Mouse (Mus musculus) liver, adult 2 months (tissue): ENCODE results near the gene Itga3. TPM values are rescaled to one million over a fixed set of nuclear protein-coding genes. Genes with fewer than 3 reads are reported as not detected.

Experiments
- DNase-seq: peaks from one replicate; pipeline ENCODE4 v3.0.0-alpha.2; 2011; ENCODE audit warnings: low read depth, low spot score; ENCODE audit errors: extremely low read depth
- H3K27ac ChIP-seq: fragments of 200-500 bp; replicated peaks from 2 replicates; pipeline ENCODE4 v1.5.1; 2012; ENCODE audit warnings: low read depth, mild to moderate bottlenecking, control low read depth, inconsistent platforms, low read length; ENCODE audit not compliant: insufficient read depth
- H3K27me3 ChIP-seq: fragments of 200-500 bp; 2 replicates; pipeline ENCODE4 v1.6.1; 2012; ENCODE audit warnings: mild to moderate bottlenecking, moderate library complexity, low read length, inconsistent platforms; ENCODE audit not compliant: control insufficient read depth, insufficient read depth
- H3K36me3 ChIP-seq: fragments of 200-500 bp; 2 replicates; pipeline ENCODE4 v1.6.1; 2012; ENCODE audit warnings: low read length, inconsistent platforms; ENCODE audit not compliant: control insufficient read depth, insufficient read depth
- H3K4me1 ChIP-seq: fragments of 200-500 bp; 2 replicates; pipeline ENCODE4 v1.6.1; 2011; ENCODE audit warnings: low read length; ENCODE audit not compliant: control insufficient read depth, insufficient read depth
- H3K4me3 ChIP-seq: fragments of 200-500 bp; 2 replicates; pipeline ENCODE4 v1.5.1; 2011; ENCODE audit warnings: low read depth, mild to moderate bottlenecking, control low read depth, low read length, moderate library complexity; ENCODE audit not compliant: insufficient read depth
- H3K79me2 ChIP-seq: fragments of 200-500 bp; 2 replicates; pipeline ENCODE4 v1.6.1; 2012; ENCODE audit warnings: inconsistent platforms, mild to moderate bottlenecking, low read length, moderate library complexity; ENCODE audit not compliant: control insufficient read depth, insufficient read depth
- H3K9ac ChIP-seq: fragments of 200-500 bp; 2 replicates; pipeline ENCODE4 v1.6.1; 2012; ENCODE audit warnings: low read depth, mild to moderate bottlenecking, control low read depth, inconsistent platforms, low read length
- CTCF ChIP-seq: fragments of 200-500 bp; IDR thresholded peaks from 2 replicates; pipeline ENCODE4 v1.5.1; 2011; ENCODE audit warnings: low read depth, low read length, control low read depth
- POLR2A ChIP-seq: fragments of 200-500 bp; IDR thresholded peaks from 2 replicates; pipeline ENCODE4 v1.6.1; 2011; ENCODE audit warnings: low read length, control low read depth; ENCODE audit not compliant: insufficient read depth; ENCODE audit errors: extremely low read depth
- WGBS: fragments of 180-500 bp; shearing (Covaris S2); methylation state at CpG from one replicate; pipeline ENCODE4 v1.1.7; 2018; 5-methylcytosine and 5-hydroxymethylcytosine counted together
- polyA plus RNA-seq: library from polyadenylated mRNA; depleted of rRNA; stranded (reverse); fragments of >200 nt; gene quantifications from 2 replicates; pipeline ENCODE4 v1.2.3, GENCODE M21; 2012
- total RNA-seq: library from RNA; depleted of rRNA; stranded (reverse); fragments of >200 nt; gene quantifications from 2 replicates; pipeline ENCODE4 v1.2.3, GENCODE M21; 2014

The Itga3 gene
- total and polyA plus RNA-seq, 2 experiments: 2.6 to 5.7 TPM

DNA sequence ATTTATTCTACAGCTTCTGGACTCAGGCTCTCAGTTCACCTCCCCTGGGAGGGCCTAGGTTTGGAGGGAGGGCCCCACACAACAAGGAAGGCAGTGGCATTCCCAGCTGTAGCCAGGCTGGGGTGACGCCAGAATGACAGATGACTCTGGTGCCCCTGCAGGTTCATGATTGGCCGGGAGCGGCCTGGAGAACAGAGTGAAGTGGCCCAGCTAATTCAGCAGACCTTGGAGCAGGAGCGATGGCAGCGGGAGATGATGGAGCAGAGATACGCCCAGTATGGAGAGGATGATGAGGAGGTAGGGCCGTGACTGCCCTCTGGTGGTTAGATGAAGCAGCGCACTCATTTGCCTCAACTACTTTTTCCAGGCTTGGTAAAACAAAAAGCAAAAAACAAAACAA is 75.5 kb downstream of the Itga3 start:
- TF ChIP-seq POLR2A (no peak), CTCF (peak; percentile 87)
- Histone ChIP-seq H3K27me3 (no peaks in the 10 kb centered on the region), H3K4me3 (no peak overlapping the region), H3K36me3 (no peaks in the 10 kb centered on the region), H3K4me1 (no peaks in the 10 kb centered on the region), H3K9ac (no peak overlapping the region), H3K79me2 (no peaks in the 10 kb centered on the region), H3K27ac (no peak overlapping the region)
- no peak for DNase-seq
- 9% methylated on average over 8 of the region's 8 CpGs for WGBS

DNA sequence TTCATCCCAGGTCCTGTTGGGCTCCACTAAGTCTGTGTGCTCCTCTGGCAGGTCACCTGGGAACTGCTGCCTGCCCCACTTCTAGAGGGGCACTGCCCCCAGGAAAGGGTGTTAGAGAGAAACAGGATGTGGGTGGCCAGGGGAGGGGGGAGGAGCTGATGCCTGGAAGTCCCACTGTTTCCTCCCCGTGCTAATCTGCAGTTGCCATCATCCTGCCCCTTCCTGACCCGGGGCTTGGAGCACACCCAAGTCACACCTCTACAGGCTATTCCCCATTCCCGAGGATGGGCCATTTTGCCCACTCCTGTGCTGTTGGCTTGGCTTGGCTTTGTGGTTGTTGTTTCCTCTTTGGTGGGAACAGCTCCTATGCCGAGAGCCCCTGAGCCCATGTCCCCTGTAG is 76.1 kb downstream of the Itga3 start:
- Histone ChIP-seq H3K27ac (no peak overlapping the region), H3K79me2 (no peaks in the 10 kb centered on the region), H3K4me3 (no peak overlapping the region), H3K9ac (no peak overlapping the region), H3K27me3 (no peaks in the 10 kb centered on the region), H3K4me1 (no peaks in the 10 kb centered on the region), H3K36me3 (no peaks in the 10 kb centered on the region)
- TF ChIP-seq CTCF (no peak), POLR2A (no peak)
- WGBS: 30% methylated on average over 4 of the region's 4 CpGs
- no peak for DNase-seq

DNA sequence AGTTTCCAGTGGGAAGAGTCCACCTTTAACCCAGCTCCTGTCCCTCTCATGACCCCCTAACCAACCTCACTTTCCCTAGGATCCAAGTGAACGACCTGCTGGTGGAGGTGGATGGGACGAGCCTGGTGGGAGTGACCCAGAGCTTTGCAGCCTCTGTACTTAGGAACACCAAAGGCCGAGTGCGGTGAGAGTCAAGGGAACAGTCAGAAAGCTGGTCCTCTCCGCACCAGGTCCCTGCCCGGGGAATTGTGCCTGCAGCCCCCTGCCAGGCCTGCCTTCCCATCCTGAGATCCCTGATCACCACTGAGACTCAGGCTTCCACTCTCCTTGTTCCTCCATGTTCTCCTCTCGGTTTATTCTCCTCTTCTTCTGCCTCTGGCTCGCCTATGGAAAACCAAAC is 76.5 kb downstream of the Itga3 start:
- H3K9ac ChIP-seq: no peak overlapping the region
- no peaks in the 10 kb centered on the region for H3K36me3 ChIP-seq
- DNase-seq: no peak
- no peak overlapping the region for H3K27ac ChIP-seq
- TF ChIP-seq CTCF (no peak), POLR2A (no peak)
- no peaks in the 10 kb centered on the region for H3K27me3 ChIP-seq
- no peak overlapping the region for H3K4me3 ChIP-seq
- WGBS: 79% methylated on average over 8 of the region's 8 CpGs
- H3K79me2 ChIP-seq: 0 out of 2 replicates have a peak, but pooled peaks cover under 1% of the 10 kb centered on the region
- H3K4me1 ChIP-seq: no peaks in the 10 kb centered on the region

DNA sequence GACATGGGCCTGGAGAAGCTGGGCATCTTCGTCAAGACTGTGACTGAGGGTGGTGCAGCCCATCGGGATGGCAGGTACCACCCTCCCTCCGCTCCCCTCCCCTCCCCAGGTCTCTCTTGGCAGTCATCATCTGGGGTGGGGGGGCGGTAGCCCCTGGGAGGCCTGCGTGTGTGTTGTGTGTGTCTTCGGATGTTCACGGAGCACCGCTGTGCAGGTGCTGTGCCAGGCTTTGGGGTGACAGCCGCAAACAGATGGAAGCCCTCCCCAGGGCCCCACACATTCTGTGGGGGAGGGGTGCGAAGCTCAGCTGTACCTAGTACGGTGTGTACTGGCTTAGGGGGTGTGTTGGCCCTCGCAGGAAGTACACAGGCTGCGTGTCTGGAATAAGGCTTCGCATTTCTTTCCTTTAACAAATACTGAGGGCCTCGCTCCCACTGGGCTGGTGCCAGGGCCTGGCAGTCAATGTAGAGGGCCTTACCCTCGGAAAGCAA is 78.5 kb downstream of the Itga3 start:
- H3K36me3 ChIP-seq: no peaks in the 10 kb centered on the region
- H3K4me1 ChIP-seq: no peaks in the 10 kb centered on the region
- no peak overlapping the region for H3K9ac ChIP-seq
- WGBS: 75% methylated on average over 16 of the region's 16 CpGs
- H3K27me3 ChIP-seq: no peaks in the 10 kb centered on the region
- 0 out of 2 replicates have a peak, but pooled peaks cover 3% of the 10 kb centered on the region for H3K79me2 ChIP-seq
- TF ChIP-seq POLR2A (no peak), CTCF (no peak)
- DNase-seq: no peak
- H3K4me3 ChIP-seq: no peak overlapping the region
- no peak overlapping the region for H3K27ac ChIP-seq

DNA sequence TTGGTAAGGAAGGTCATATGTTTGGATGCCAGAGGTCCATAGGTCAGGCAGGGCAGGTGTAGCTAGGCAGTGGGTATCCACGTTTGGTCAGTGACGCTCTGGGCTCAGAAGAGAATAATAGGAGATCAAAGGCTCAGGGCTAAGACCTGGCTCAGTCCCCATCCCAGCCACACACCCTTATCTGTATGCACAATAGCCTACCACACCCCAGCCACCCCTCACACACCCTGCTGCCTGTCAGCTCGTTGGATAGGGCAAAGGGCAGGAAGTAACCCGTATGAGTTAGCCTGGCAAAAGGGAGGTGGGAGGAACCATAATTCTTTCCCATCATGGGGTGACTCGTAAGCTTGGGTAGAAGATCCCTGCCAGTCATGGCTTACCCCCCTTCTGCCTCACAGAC is 79.0 kb downstream of the Itga3 start:
- Histone ChIP-seq H3K79me2 (0 out of 2 replicates have a peak, but pooled peaks cover 3% of the 10 kb centered on the region), H3K4me3 (no peak overlapping the region), H3K27ac (no peak overlapping the region), H3K9ac (no peak overlapping the region), H3K27me3 (no peaks in the 10 kb centered on the region), H3K4me1 (no peaks in the 10 kb centered on the region), H3K36me3 (no peaks in the 10 kb centered on the region)
- TF ChIP-seq CTCF (no peak), POLR2A (no peak)
- 34% methylated on average over 5 of the region's 5 CpGs for WGBS
- no peak for DNase-seq

DNA sequence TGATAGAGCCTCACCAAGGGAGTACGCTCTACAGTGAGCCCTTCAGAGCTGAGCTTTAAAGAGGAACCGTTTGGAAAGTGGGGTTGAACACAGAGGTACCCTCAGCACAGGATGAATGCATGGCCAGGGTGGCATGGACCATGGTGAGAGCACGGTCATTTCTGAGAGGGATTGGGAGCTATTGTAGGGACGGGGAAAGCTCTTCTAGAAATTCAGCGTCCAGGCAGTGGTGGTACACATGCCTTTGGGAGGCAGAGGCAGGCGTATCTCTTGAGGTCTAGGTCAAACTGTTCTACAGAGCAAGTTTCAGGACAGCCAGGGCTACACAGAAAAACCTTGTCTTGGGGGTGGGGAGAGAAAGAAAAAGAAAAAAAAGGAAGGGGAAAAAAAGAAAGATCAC is 79.6 kb downstream of the Itga3 start:
- TF ChIP-seq POLR2A (no peak), CTCF (no peak)
- no peaks in the 10 kb centered on the region for H3K36me3 ChIP-seq
- DNase-seq: no peak
- H3K79me2 ChIP-seq: peaks cover 7% of the 10 kb centered on the region; the same call in 1 of the 2 replicates
- no peak overlapping the region for H3K4me3 ChIP-seq
- no peaks in the 10 kb centered on the region for H3K4me1 ChIP-seq
- 88% methylated on average over 6 of the region's 6 CpGs for WGBS
- no peak overlapping the region for H3K9ac ChIP-seq
- H3K27ac ChIP-seq: no peak overlapping the region
- H3K27me3 ChIP-seq: peaks cover 5% of the 10 kb centered on the region; the same call in 1 of the 2 replicates
